Mouse (Mus musculus) liver, postnatal 0 days (tissue): ENCODE results near the gene 4933402J07Rik. TPM values are rescaled to one million over a fixed set of nuclear protein-coding genes. Genes with fewer than 3 reads are reported as not detected.

ENCODE experiments used
- ATAC-seq: fragments of 200-750 bp; cut with Nextera tagmentation; 2 replicates; pipeline ENCODE4 v1.8.0; 2017; ENCODE audit warnings: mild to moderate bottlenecking, moderate library complexity
- DNase-seq: peaks from one replicate; pipeline ENCODE4 v3.0.0-alpha.2; 2016
- H3K27ac ChIP-seq: fragments of 300-500 bp; sonication (generic); 2 replicates; pipeline ENCODE4 v1.5.1; 2014; ENCODE audit warnings: antibody characterized with exemption, moderate library complexity, mild to moderate bottlenecking, low read depth
- H3K27me3 ChIP-seq: fragments of 300-500 bp; sonication (generic); 2 replicates; pipeline ENCODE4 v1.6.1; 2014; ENCODE audit warnings: low read length, control low read depth, mixed read lengths; ENCODE audit not compliant: insufficient read depth
- H3K36me3 ChIP-seq: fragments of 300-500 bp; sonication (generic); replicated peaks from 2 replicates; pipeline ENCODE4 v1.6.1; 2014; ENCODE audit warnings: mild to moderate bottlenecking, control low read depth, low read length, moderate library complexity, mixed read lengths; ENCODE audit not compliant: insufficient read depth
- H3K4me1 ChIP-seq: fragments of 300-500 bp; sonication (generic); 2 replicates; pipeline ENCODE4 v1.6.1; 2014; ENCODE audit warnings: antibody characterized with exemption, mild to moderate bottlenecking, control low read depth; ENCODE audit not compliant: insufficient read depth
- H3K4me2 ChIP-seq: fragments of 300-500 bp; sonication (generic); 2 replicates; pipeline ENCODE4 v1.6.1; 2014; ENCODE audit warnings: low read depth, mild to moderate bottlenecking, low read length, moderate library complexity, mixed read lengths
- H3K4me3 ChIP-seq: fragments of 300-500 bp; sonication (generic); 2 replicates; pipeline ENCODE4 v1.5.1; 2014; ENCODE audit warnings: low read depth, low read length
- H3K9ac ChIP-seq: fragments of 300-500 bp; sonication (generic); replicated peaks from 2 replicates; pipeline ENCODE4 v1.6.1; 2014; ENCODE audit warnings: mild to moderate bottlenecking, moderate library complexity
- H3K9me3 ChIP-seq: fragments of 300-500 bp; sonication (generic); 2 replicates; pipeline ENCODE4 v1.6.1; 2016; ENCODE audit warnings: mild to moderate bottlenecking, control low read depth, low read length, mixed read lengths
- CTCF ChIP-seq: sonication (generic); IDR thresholded peaks from 2 replicates; pipeline ENCODE4 v1.5.1; 2016; ENCODE audit warnings: antibody characterized with exemption, low read depth
- EP300 ChIP-seq: IDR thresholded peaks from 2 replicates; pipeline ENCODE4 v1.6.1; 2016; ENCODE audit warnings: antibody characterized with exemption, low read depth, mild to moderate bottlenecking
- WGBS: fragments of 180-500 bp; shearing (Covaris S2); extraction: QIAGEN DNeasy Blood & Tissue Kit; methylation state at CpG from one replicate; pipeline ENCODE4 v1.1.7; 2014; ENCODE audit not compliant: insufficient replicate concordance; 5-methylcytosine and 5-hydroxymethylcytosine counted together
- polyA plus RNA-seq: library from polyadenylated mRNA; unstranded; fragments of >200 nt; fragmentation: Nextera tagmentation; extraction: Ambion mirVana; gene quantifications from 2 replicates; pipeline ENCODE4 v1.2.1, GENCODE M21; 2015

The 4933402J07Rik gene
- polyA plus RNA-seq, 1 experiment from 2014 or later, result not detected

- DNase-seq (peak; percentile 74), ATAC-seq (peak; percentile 57)
- Histone ChIP-seq H3K9me3 (no peaks in the 10 kb centered on the region), H3K4me2 (no peak overlapping the region), H3K4me3 (no peak overlapping the region), H3K27ac (no peak overlapping the region), H3K9ac (no peak overlapping the region), H3K36me3 (no peaks in the 10 kb centered on the region), H3K27me3 (0 out of 2 replicates have a peak, but pooled peaks cover 5% of the 10 kb centered on the region), H3K4me1 (no peaks in the 10 kb centered on the region)
- 6% methylated on average over 23 of the region's 23 CpGs for WGBS
- TF ChIP-seq CTCF (peak; percentile 91), EP300 (no peak)
Measured at GRCm38 (mm10) chr8:87536615-87537329, 26.9 kb upstream of the 4933402J07Rik start.

GRCm38 (mm10) chr8:87539829-87540394, 23.7 kb upstream of the 4933402J07Rik start:
- Histone ChIP-seq H3K4me3 (no peak overlapping the region), H3K4me2 (no peak overlapping the region), H3K4me1 (no peaks in the 10 kb centered on the region), H3K9me3 (no peaks in the 10 kb centered on the region; the same call in none of the 2 replicates), H3K27me3 (0 out of 2 replicates have a peak, but pooled peaks cover 5% of the 10 kb centered on the region), H3K27ac (no peak overlapping the region), H3K9ac (no peak overlapping the region), H3K36me3 (no peaks in the 10 kb centered on the region)
- TF ChIP-seq CTCF, result no peak
- no peak for TF ChIP-seq EP300
- DNase-seq (no peak), ATAC-seq (no peak)
- WGBS, result 41% methylated on average over 15 of the region's 15 CpGs

- H3K27me3 ChIP-seq, result no peaks in the 10 kb centered on the region
- DNase-seq, result no peak
- H3K4me2 ChIP-seq, result no peak overlapping the region
- no peak for ATAC-seq
- H3K27ac ChIP-seq, result no peak overlapping the region
- H3K9ac ChIP-seq, result no peak overlapping the region
- TF ChIP-seq CTCF (no peak), EP300 (no peak)
- no peak overlapping the region for H3K4me3 ChIP-seq
- WGBS, result 53% methylated on average over 4 of the region's 4 CpGs
- no peaks in the 10 kb centered on the region for H3K36me3 ChIP-seq
- no peaks in the 10 kb centered on the region for H3K4me1 ChIP-seq
- no peaks in the 10 kb centered on the region for H3K9me3 ChIP-seq
Measured at GRCm38 (mm10) chr8:87549881-87550280, 13.8 kb upstream of the 4933402J07Rik start.

GRCm38 (mm10) chr8:87552801-87553200, 10.9 kb upstream of the 4933402J07Rik start:
- no peaks in the 10 kb centered on the region for H3K4me1 ChIP-seq
- H3K27me3 ChIP-seq, result no peaks in the 10 kb centered on the region
- H3K9me3 ChIP-seq, result no peaks in the 10 kb centered on the region
- WGBS, result 15% methylated on average over 1 of the region's 1 CpGs
- no peak overlapping the region for H3K9ac ChIP-seq
- no peak overlapping the region for H3K4me2 ChIP-seq
- TF ChIP-seq CTCF (no peak), EP300 (no peak)
- H3K27ac ChIP-seq, result no peak overlapping the region
- no peak for DNase-seq
- H3K36me3 ChIP-seq, result no peaks in the 10 kb centered on the region
- no peak overlapping the region for H3K4me3 ChIP-seq
- ATAC-seq, result no peak

GRCm38 (mm10) chr8:87560801-87561200, 2.9 kb upstream of the 4933402J07Rik start:
- Histone ChIP-seq H3K36me3 (no peaks in the 10 kb centered on the region), H3K9ac (no peak overlapping the region), H3K27ac (no peak overlapping the region), H3K4me1 (no peaks in the 10 kb centered on the region), H3K4me2 (no peak overlapping the region), H3K9me3 (no peaks in the 10 kb centered on the region), H3K4me3 (no peak overlapping the region), H3K27me3 (no peaks in the 10 kb centered on the region)
- DNase-seq (no peak), ATAC-seq (no peak)
- TF ChIP-seq EP300 (no peak), CTCF (no peak)
- 44% methylated on average over 2 of the region's 2 CpGs for whole genome bisulfite sequencing

GRCm38 (mm10) chr8:87569203-87569602, 5.5 kb downstream of the 4933402J07Rik start:
- Histone ChIP-seq H3K4me3 (no peak overlapping the region), H3K4me1 (no peaks in the 10 kb centered on the region), H3K27me3 (no peaks in the 10 kb centered on the region), H3K36me3 (no peaks in the 10 kb centered on the region), H3K9ac (no peak overlapping the region), H3K9me3 (no peaks in the 10 kb centered on the region), H3K27ac (no peak overlapping the region), H3K4me2 (no peak overlapping the region)
- TF ChIP-seq EP300 (no peak), CTCF (no peak)
- 70% methylated on average over 5 of the region's 5 CpGs for WGBS
- no peak for DNase-seq
- ATAC-seq, result no peak
